Mouse (Mus musculus): ENCODE results near the gene Krit1.

DNA sequence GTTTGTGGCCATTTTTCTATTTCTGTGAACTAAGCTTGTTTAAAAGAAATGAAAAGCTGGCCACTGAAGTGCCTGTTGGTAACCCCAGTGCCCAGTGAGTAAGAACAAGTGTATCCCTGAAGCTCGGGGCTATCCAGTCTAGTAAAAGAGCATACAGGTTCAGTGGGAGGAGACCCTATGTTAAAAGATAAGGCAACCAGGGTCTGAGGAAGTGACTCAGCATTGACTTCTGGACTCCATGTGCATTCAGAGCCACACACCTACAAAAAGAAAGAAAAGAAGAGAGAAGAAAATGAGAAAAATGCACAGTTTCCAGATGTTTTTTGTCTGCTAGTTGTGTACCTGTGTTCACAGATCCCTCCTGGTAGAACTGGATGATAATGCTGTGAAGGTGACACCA, 31.1 kb downstream of the Krit1 start:
- TF ChIP-seq CTCF (IDR thresholded peaks at IDR 0.05) (no peak), EP300 (IDR thresholded peaks at IDR 0.05) (no peak)
